In genomic region chr19:41314696-41315095, GRCm38 (mm10) we compare ENCODE assay signal across 13 mouse cellular contexts. TPM values are rescaled to one million over a fixed set of nuclear protein-coding genes. Genes with fewer than 3 reads are reported as not detected.
DNase-seq lines count a peak whose midpoint lies in the region.
"Had no signal": no experiment of that assay in that cellular context is flagged by ENCODE, and none has a peak within 500 bp of the region (broad histone marks: within the 10 kb centered on the region; RNA-seq: fewer than 3 reads in every experiment).

No protein-coding gene starts in this region.

- peak; percentile 44 for DNase-seq in adrenal gland, adult 8-10 months
- DNase-seq in adrenal gland, postnatal 4 days (ENCODE audit: low spot score in 2 of 2), result no peak
- peak; percentile 38 for DNase-seq in adrenal gland, postnatal 10 days
- peak; percentile 23 for DNase-seq in adrenal gland, postnatal 25 days
- DNase-seq in right cerebral cortex, postnatal 4 days, result no peak
- DNase-seq in neural tube, embryonic 10.5 days (ENCODE audit: extremely low spot score, low spot score), result no peak
- DNase-seq: B cell, adult 2 months; cerebellum, adult 18-20 months; cerebellum, adult 9-10 months; cerebellum, postnatal 14 days; gastrocnemius, adult 2 months; gastrocnemius, postnatal 14 days; heart, adult 11 months had no signal

RNA-seq across cellular contexts. Expression of gene Tm9sf3, which starts 50.9 kb away (rescaled TPM):
- total RNA-seq in adrenal gland, adult 8-10 months (2022), result 100 to 1,000 TPM; 163 to 188 (median 173) TPM
- total RNA-seq in adrenal gland, postnatal 4 days (2021), result 100 to 1,000 TPM; 163 to 170 TPM
- total RNA-seq in adrenal gland, postnatal 10 days (2021), result 100 to 1,000 TPM; 143 to 149 TPM
- total RNA-seq in adrenal gland, postnatal 25 days (2021), result 169 and 186 TPM in 2 replicates

Comparison
In these comparisons a context has a peak if more than half of its experiments do, and no peak if none do; other contexts are left out.
1. DNase-seq: peak in adrenal gland, adult 8-10 months (single experiment), adrenal gland, postnatal 10 days (single experiment) and adrenal gland, postnatal 25 days (single experiment); none in adrenal gland, postnatal 4 days (0 of 2), right cerebral cortex, postnatal 4 days (single experiment) and neural tube, embryonic 10.5 days (single experiment).